Mouse (Mus musculus): ENCODE results near the gene Rcn3. TPM values are rescaled to one million over a fixed set of nuclear protein-coding genes. Genes with fewer than 3 reads are reported as not detected.
"Not testable (repeated sequence)": the region's sequence is repeated elsewhere in the genome, so short reads cannot be mapped to it uniquely, and the experiment has no call there.

Gene Rcn3
- polyA plus RNA-seq, 1 experiment, result 7.6 TPM

DNA sequence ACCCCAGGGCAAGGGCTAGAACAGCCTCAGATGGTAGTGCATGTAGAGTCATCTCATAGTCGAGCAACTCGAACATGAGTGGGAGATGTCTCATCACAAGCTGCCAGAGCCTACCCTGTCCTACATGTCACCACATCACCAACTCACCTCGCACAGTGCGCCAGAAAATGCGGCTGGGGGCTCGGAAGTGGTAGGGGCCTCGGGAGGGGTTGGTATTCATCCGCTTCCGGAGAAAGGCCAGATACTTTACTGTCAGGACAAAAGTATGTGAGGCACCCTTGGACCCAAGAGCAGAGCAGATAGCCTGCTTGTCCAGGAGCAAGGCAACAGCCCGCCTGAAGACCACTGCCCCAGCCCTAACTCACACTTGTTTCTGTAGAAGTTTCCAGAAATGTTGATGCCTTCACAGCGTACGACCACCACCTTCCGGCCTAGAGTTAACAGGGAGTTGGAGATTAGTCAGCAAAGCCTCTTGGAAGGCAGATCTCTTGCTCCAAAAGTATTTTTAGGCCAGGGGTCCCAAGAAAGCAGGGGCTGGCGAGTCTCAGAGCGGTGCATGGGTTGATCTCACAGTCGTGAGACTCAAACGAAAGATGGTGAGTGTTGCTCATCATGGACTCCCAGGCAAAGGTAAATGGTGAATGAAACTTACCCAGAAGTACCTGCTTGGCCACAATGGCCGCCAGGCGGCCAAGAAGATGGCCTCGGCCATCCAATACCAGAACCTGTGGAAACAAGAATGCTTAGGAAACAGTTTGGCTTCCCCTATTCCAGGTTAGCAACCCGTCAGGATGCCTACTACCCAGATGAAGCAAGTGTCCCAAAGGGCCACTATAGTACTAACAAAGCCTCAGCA is 35.1 kb upstream of the Rcn3 start:
- 35% methylated on average over 21 of the region's 21 CpGs for WGBS
- no peak overlapping the region for H3K27ac ChIP-seq (ENCODE audit: insufficient read depth, low read length)
- peak overlapping the region; percentile 87 for H3K4me3 ChIP-seq (replicated peaks; ENCODE audit: insufficient read depth, low read depth, low read length)

GRCm38 (mm10) chr7:45126147-45126843 is 34.3 kb upstream of the Rcn3 start:
- no peak for DNase-seq
- Histone ChIP-seq H3K4me3 (replicated peaks; ENCODE audit: insufficient read depth, low read depth, low read length) (no peak overlapping the region), H3K4me1 (ENCODE audit: control insufficient read depth, insufficient read depth, low read length) (peaks cover 7% of the 10 kb centered on the region; the same call in 1 of the 2 replicates), H3K27ac (ENCODE audit: insufficient read depth, low read length) (no peak overlapping the region), H3K27me3 (ENCODE audit: control insufficient read depth, insufficient read depth, low read length) (no peaks in the 10 kb centered on the region)
- WGBS, result 68% methylated on average over 17 of the region's 17 CpGs
- no peak for TF ChIP-seq CTCF (IDR thresholded peaks at IDR 0.05; ENCODE audit: borderline replicate concordance, insufficient read depth, low read depth, low read length)
- no peak for TF ChIP-seq POLR2A (IDR thresholded peaks at IDR 0.05; ENCODE audit: borderline replicate concordance, insufficient read depth, low read length)

More for the DNA sequence above, 35.1 kb upstream of the Rcn3 start:
- DNase-seq, result no peak
- TF ChIP-seq CTCF (IDR thresholded peaks at IDR 0.05; ENCODE audit: borderline replicate concordance, insufficient read depth, low read depth, low read length), result no peak
- no peak for TF ChIP-seq POLR2A (IDR thresholded peaks at IDR 0.05; ENCODE audit: borderline replicate concordance, insufficient read depth, low read length)
- H3K27me3 ChIP-seq (ENCODE audit: control insufficient read depth, insufficient read depth, low read length), result no peaks in the 10 kb centered on the region
- peaks cover 7% of the 10 kb centered on the region; the same call in 1 of the 2 replicates for H3K4me1 ChIP-seq (ENCODE audit: control insufficient read depth, insufficient read depth, low read length)

DNA sequence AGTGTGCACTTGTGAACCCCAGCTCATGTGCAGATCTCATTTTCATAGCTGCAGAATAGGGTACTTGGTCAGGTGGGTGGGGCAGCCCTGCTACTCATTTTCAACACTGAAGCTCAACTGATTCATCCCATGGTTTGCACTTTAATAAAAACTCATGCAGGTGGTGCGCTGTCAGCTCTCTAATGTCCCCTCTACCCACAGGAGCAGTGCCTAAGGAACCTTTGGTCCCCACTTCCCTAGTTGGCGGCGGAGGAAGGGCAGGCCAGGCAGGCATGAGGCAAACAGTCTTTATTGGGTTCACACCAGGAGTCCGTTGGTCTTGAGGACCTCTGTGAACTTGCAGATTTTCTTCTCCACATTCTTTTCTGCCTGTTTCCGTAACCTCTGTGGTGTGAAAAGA is 33.6 kb upstream of the Rcn3 start:
- H3K4me1 ChIP-seq (ENCODE audit: control insufficient read depth, insufficient read depth, low read length); H3K27me3 ChIP-seq (ENCODE audit: control insufficient read depth, insufficient read depth, low read length); H3K27ac ChIP-seq (ENCODE audit: insufficient read depth, low read length); H3K4me3 ChIP-seq (replicated peaks; ENCODE audit: insufficient read depth, low read depth, low read length); DNase-seq: not testable (repeated sequence)
- 65% methylated on average over 5 of the region's 5 CpGs for WGBS

DNA sequence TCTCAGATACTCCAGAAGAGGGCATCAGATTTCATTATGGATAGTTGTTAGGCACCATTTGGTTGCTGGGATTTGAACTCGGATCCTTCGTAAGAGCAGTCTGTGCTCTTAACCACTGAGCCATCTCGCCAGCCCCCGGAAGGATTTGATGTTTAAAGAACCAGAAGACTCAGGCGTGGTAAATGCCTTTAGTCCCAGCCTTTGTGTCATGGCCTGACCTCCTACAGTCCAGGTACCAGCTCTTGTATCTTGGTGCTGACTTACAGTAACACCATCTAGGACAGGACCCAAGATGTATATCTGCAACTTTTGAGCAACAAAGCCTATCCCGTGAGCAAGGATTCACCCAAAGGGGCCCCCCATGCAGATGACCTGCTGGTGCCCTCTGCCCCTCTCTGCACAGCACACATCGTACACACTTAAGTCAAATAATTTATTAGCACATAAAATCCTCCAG is 33.2 kb upstream of the Rcn3 start:
- Histone ChIP-seq H3K4me1 (ENCODE audit: control insufficient read depth, insufficient read depth, low read length) (peaks cover 7% of the 10 kb centered on the region; the same call in 1 of the 2 replicates), H3K27ac (ENCODE audit: insufficient read depth, low read length) (no peak overlapping the region), H3K27me3 (ENCODE audit: control insufficient read depth, insufficient read depth, low read length) (no peaks in the 10 kb centered on the region), H3K4me3 (replicated peaks; ENCODE audit: insufficient read depth, low read depth, low read length) (no peak overlapping the region)
- 32% methylated on average over 7 of the region's 7 CpGs for WGBS
- no peak; the same call in 1 of the 2 replicates for TF ChIP-seq POLR2A (IDR thresholded peaks at IDR 0.05; ENCODE audit: borderline replicate concordance, insufficient read depth, low read length)
- TF ChIP-seq CTCF (IDR thresholded peaks at IDR 0.05; ENCODE audit: borderline replicate concordance, insufficient read depth, low read depth, low read length), result no peak
- DNase-seq, result no peak

- Histone ChIP-seq H3K27ac (ENCODE audit: insufficient read depth, low read length) (peak within 1 kb of the TSS; percentile 49), H3K27me3 (ENCODE audit: control insufficient read depth, insufficient read depth, low read length) (no peaks in the 10 kb centered on the region), H3K4me1 (ENCODE audit: control insufficient read depth, insufficient read depth, low read length) (peaks cover 7% of the 10 kb centered on the region; the same call in 1 of the 2 replicates), H3K4me3 (replicated peaks; ENCODE audit: insufficient read depth, low read depth, low read length) (peak within 1 kb of the TSS; percentile 81)
- DNase-seq, result peak; percentile 99
- TF ChIP-seq CTCF (IDR thresholded peaks at IDR 0.05; ENCODE audit: borderline replicate concordance, insufficient read depth, low read depth, low read length) (no peak), POLR2A (IDR thresholded peaks at IDR 0.05; ENCODE audit: borderline replicate concordance, insufficient read depth, low read length) (peak; percentile 63; the same call in 1 of the 2 replicates)
- 1% methylated on average over 59 of the region's 59 CpGs for WGBS
Measured at GRCm38 (mm10) chr7:45124224-45125143, 32.5 kb upstream of the Rcn3 start, which contains the start of gene Rps11. Rps11 (minus strand) TSS chr7:45124439.

GRCm38 (mm10) chr7:45123186-45123570 is 31.2 kb upstream of the Rcn3 start:
- TF ChIP-seq POLR2A (IDR thresholded peaks at IDR 0.05; ENCODE audit: borderline replicate concordance, insufficient read depth, low read length), result no peak
- no peak for TF ChIP-seq CTCF (IDR thresholded peaks at IDR 0.05; ENCODE audit: borderline replicate concordance, insufficient read depth, low read depth, low read length)
- 9% methylated on average over 12 of the region's 12 CpGs for WGBS
- H3K4me1 ChIP-seq (ENCODE audit: control insufficient read depth, insufficient read depth, low read length), result peaks cover 7% of the 10 kb centered on the region; the same call in 1 of the 2 replicates
- no peaks in the 10 kb centered on the region for H3K27me3 ChIP-seq (ENCODE audit: control insufficient read depth, insufficient read depth, low read length)
- H3K27ac ChIP-seq (ENCODE audit: insufficient read depth, low read length), result no peak overlapping the region
- peak overlapping the region; percentile 81 for H3K4me3 ChIP-seq (replicated peaks; ENCODE audit: insufficient read depth, low read depth, low read length)
- no peak for DNase-seq

- Histone ChIP-seq H3K4me1 (ENCODE audit: control insufficient read depth, insufficient read depth, low read length) (peaks cover 7% of the 10 kb centered on the region; the same call in 1 of the 2 replicates), H3K27ac (ENCODE audit: insufficient read depth, low read length) (no peak overlapping the region), H3K27me3 (ENCODE audit: control insufficient read depth, insufficient read depth, low read length) (no peaks in the 10 kb centered on the region), H3K4me3 (replicated peaks; ENCODE audit: insufficient read depth, low read depth, low read length) (peak overlapping the region; percentile 81)
- TF ChIP-seq CTCF (IDR thresholded peaks at IDR 0.05; ENCODE audit: borderline replicate concordance, insufficient read depth, low read depth, low read length) (no peak), POLR2A (IDR thresholded peaks at IDR 0.05; ENCODE audit: borderline replicate concordance, insufficient read depth, low read length) (no peak)
- DNase-seq, result no peak
- WGBS, result 75% methylated on average over 15 of the region's 15 CpGs
Measured at GRCm38 (mm10) chr7:45122561-45123185, 30.7 kb upstream of the Rcn3 start.
